Mouse (Mus musculus): ENCODE measurements around the gene Asdurf.
A peak's percentile ranks its signal among the peaks of the same experiment; 100 is the strongest.
"Not testable (repeated sequence)": the region's sequence is repeated elsewhere in the genome, so short reads cannot be mapped to it uniquely, and the experiment has no call there.

Asdurf gene

DNA sequence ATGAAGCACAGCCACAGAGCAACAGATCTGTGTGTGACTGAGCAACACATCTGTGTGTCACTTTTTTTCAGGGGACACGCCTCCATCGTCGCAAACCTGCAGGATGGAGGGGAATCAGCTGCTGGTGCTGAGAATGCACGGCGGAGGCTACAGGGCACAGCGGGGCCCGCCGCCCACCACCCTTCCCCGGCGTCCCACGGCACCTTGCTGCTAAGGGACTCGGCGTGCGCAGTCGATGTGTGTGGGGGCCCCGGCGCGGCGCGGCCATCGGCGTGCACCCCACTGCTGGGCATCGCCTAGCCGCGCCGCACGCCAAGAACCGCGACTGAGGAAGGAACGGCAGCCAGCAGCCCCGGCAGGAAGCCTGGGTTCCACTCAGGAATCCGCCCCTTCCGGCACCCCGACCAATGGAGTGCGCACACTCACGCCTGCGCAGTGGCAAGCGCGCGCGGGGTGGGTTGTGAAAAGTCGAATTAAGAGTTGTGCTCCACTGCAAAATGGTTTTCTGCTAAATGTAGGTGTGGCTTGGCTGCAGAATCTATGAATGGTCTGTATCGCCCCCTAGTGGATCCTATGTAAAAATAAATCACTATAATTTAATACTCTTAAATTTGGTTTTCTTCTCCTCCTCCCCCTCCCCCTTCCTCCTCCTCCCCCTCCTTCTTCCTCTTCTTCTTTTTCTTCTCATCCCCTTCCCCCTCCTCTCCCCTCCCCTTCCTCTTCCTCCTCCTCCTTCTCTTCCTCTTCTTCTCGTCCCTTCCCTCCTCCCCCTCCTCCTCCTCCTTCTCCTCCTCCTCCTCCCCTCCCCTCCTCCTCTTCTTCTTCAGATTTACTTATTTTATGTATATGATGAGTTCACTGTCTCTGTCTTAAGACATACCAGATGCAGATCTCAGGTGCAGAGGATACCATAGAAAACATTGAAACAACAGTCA is at the start of gene Asdurf, which contains the start of the genes Gm28551 and Asnsd1:
Gene Asdurf, minus strand, starts transcription at position 293 of the 935 bp plus-strand sequence.
Gene Gm28551, minus strand, starts transcription at position 341 of the 935 bp plus-strand sequence.
Gene Asnsd1, minus strand, starts transcription at position 426 of the 935 bp plus-strand sequence.
- DNase-seq (ENCODE audit: low read depth) = peak; percentile 96

- not testable (repeated sequence) for DNase-seq (ENCODE audit: low read depth)
These were observed 41.7 kb upstream of the Asdurf start for GRCm38 (mm10) chr1:53393936-53394760.

DNA sequence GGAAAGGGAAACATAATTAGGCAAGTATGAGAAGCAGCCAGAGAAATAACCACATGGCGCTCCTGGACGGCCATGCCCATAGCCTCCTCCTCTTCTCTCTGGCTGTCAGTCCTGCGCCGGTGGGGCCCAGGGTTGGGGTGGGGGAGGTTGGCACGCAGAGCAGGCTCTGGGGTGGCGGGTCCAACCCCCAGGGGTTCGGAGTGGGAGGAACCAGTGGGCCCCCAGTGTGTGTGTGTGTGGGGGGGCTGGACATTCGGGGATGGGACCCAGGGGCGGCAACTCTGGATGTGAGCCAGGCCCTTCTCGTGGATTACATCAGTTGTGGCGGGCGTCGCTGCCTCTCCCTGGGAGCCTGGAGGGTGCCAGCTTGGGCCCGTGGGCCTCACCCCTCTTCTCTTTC is 36.3 kb upstream of the Asdurf start:
- no peak for DNase-seq (ENCODE audit: low read depth)

- no peak for DNase-seq (ENCODE audit: low read depth)
These were observed 31.8 kb upstream of the Asdurf start for GRCm38 (mm10) chr1:53384085-53384688.

GRCm38 (mm10) chr1:53377731-53378130 is 25.3 kb upstream of the Asdurf start:
- no peak for DNase-seq (ENCODE audit: low read depth)

- DNase-seq (ENCODE audit: low read depth) = not testable (repeated sequence)
These were observed 23.5 kb upstream of the Asdurf start for GRCm38 (mm10) chr1:53375965-53376364.

DNA sequence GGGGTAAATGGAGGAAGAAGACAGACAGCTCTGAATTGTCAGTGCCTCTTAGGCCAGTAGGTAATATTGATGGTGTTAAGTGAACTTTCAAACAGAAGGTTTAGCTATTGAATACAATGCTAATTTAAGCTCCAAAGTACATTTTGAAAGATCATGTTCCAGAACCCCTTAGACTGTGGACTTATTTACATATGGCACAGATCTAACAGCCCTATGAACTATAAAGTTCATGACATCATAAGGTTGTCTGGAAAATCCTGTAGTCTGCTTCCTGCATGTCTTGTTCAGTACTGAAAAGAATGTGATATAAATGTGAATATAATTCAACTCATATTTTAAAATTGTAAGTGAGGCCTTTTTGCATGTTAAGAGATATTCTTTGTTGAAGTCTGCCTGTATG is 6.6 kb upstream of the Asdurf start:
- no peak for DNase-seq (ENCODE audit: low read depth)

DNA sequence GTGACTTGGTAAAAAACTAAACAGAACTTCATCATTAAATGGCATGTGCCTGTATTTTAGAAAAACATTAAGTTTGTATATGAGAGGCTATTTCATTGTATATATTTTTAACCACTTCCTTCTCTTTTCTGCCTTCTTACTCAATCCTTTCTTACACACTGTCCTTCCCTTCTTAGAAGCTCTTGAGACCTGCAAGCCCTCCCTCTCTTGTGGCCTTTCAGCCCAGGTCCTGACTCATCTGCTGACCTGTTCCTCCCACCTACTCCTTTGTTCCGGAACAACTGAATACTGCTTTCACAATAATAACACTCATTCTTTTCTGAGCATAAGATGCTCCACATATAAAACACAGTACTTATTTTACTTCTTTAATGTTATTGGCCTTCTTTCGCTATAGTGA is 11.3 kb downstream of the Asdurf start:
- no peak for DNase-seq (ENCODE audit: low read depth)

- DNase-seq (ENCODE audit: low read depth) = not testable (repeated sequence)
These were observed 15.0 kb downstream of the Asdurf start for GRCm38 (mm10) chr1:53337403-53337802.

GRCm38 (mm10) chr1:53335465-53335864 is 17.0 kb downstream of the Asdurf start:
- no peak for DNase-seq (ENCODE audit: low read depth)

DNA sequence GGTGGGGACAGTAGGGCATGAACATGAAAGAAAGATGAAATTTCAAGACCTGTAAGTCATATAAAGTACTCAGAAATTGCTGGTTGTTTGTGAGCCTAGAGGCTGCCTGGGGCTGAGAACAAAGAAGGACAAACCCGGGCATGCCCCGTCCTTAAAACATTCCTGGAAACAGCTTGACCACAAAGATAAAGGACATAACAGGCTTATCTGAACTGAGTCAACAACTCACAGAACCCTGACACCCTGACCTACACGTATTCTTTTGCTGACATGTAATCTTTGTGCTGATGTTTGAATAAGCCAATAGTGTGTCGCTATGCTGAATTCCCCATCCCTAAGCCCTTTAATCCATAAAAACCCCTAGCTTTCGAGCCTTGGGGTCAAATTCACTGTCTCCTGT is 18.9 kb downstream of the Asdurf start:
- DNase-seq (ENCODE audit: low read depth) = not testable (repeated sequence)

GRCm38 (mm10) chr1:53324827-53325494 is 27.5 kb downstream of the Asdurf start:
- no peak for DNase-seq (ENCODE audit: low read depth)

DNA sequence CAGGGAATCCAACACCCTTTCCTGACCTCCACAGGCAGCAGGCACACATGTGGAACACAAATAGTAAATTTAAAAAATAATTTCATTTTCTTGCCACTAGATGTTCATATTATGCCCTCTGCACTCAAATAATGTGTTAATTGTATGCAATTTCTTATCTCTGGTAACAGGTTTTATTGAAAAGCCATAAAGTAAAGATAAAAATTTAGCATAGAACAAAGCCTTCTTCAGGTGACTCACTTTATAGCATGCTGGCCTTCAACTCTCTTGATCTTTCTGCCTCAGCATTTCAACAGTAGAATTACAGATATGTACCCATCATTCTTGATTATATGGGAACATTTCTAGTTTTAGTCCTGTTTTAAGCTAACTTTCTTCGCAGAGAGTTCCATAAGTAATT is 28.1 kb downstream of the Asdurf start:
- no peak for DNase-seq (ENCODE audit: low read depth)

- DNase-seq (ENCODE audit: low read depth) = no peak
These were observed 29.2 kb downstream of the Asdurf start for GRCm38 (mm10) chr1:53323254-53323653.

GRCm38 (mm10) chr1:53321662-53322344 is 30.6 kb downstream of the Asdurf start:
- no peak for DNase-seq (ENCODE audit: low read depth)

DNA sequence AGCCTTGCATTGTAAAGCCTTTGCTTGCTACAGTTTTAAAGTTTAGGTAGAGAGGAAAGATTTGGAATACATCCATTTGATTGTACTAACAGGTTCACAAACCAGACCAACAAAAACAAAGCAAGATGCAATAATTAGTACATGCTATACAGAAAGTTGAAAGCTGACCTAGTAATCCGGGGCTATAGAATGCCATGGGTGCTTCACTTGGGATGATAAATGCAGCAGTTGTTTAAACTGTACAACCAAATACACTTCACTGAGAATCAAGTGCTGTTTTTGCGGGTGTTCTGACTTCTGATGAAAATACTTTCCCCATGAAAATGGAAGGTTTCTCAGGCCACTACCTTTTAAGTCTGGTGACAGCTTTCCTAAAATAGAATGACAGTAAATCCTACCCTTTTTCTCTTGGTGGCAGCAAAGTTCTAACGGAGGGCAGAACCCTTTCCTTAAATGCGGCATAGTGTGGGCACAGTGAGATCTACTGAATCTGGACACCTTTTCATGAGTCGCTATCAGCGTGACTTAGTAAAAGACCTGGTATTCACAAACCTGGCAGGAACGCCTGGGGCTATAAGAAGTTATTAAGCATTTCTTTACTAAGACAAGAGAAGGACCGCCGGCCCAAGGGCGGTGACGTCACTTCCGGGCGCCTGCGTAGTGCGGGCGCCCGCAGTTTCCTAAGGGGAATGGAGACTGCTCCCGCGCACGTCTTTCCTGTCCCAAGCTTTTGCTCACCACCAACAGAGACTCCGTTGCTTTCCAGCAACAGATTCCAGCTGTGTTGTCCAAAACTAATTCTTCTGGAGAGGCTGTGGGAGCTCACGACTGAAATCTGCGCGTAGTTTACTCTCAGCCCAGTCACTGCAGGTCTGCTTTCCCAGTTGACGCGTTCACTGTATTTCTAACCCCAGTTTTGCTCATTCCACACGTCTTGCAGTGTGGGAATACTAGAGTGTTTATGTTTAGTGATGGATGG is 39.1 kb downstream of the Asdurf start, which contains the start of gene Osgepl1:
Gene Osgepl1, plus strand, starts transcription at position 636 of the 979 bp plus-strand sequence.
- DNase-seq (ENCODE audit: low read depth) = peak; percentile 76

GRCm38 (mm10) chr1:53300506-53300905 is 51.9 kb downstream of the Asdurf start:
- no peak for DNase-seq (ENCODE audit: low read depth)

Measured in c-Kit-positive CD71-positive TER-119-negative erythroid progenitor cells, embryonic 14.5 days (primary cell).